Mouse (Mus musculus): Measurements from ENCODE around the gene Acvr1. TPM values are rescaled to one million over a fixed set of nuclear protein-coding genes. Genes with fewer than 3 reads are reported as not detected.

Gene Acvr1
- polyA plus RNA-seq, 1 experiment from 2014 or later = 7.5 TPM

- ATAC-seq (ENCODE audit: low FRiP score) = no peak
- H3K4me2 ChIP-seq (replicated peaks) = no peak overlapping the region
Observed at GRCm38 (mm10) chr2:58457488-58457865, 109.5 kb downstream of the Acvr1 start.

GRCm38 (mm10) chr2:58456843-58457487, 110.0 kb downstream of the Acvr1 start:
- WGBS = 92% methylated on average over 8 of the region's 8 CpGs
- Histone ChIP-seq H3K9me3 (ENCODE audit: control insufficient read depth, low read length) (no peaks in the 10 kb centered on the region), H3K9ac (no peak overlapping the region), H3K27ac (no peak overlapping the region), H3K36me3 (replicated peaks; ENCODE audit: control insufficient read depth, insufficient read depth) (peaks cover 36% of the 10 kb centered on the region), H3K27me3 (ENCODE audit: control insufficient read depth, insufficient read depth, low read length) (no peaks in the 10 kb centered on the region), H3K4me1 (replicated peaks; ENCODE audit: control insufficient read depth, insufficient read depth, low read length) (no peaks in the 10 kb centered on the region), H3K4me3 (replicated peaks; ENCODE audit: low read length) (no peak overlapping the region), H3K4me2 (replicated peaks) (no peak overlapping the region)
- DNase-seq (ENCODE audit: low spot score) (no peak), ATAC-seq (ENCODE audit: low FRiP score) (no peak)

More at GRCm38 (mm10) chr2:58457488-58457865, 109.5 kb downstream of the Acvr1 start:
- no peak for DNase-seq (ENCODE audit: low spot score)
- H3K9ac ChIP-seq = no peak overlapping the region
- H3K36me3 ChIP-seq (replicated peaks; ENCODE audit: control insufficient read depth, insufficient read depth) = peaks cover 41% of the 10 kb centered on the region
- H3K4me1 ChIP-seq (replicated peaks; ENCODE audit: control insufficient read depth, insufficient read depth, low read length) = no peaks in the 10 kb centered on the region
- H3K9me3 ChIP-seq (ENCODE audit: control insufficient read depth, low read length) = no peaks in the 10 kb centered on the region
- no peak overlapping the region for H3K27ac ChIP-seq
- no peaks in the 10 kb centered on the region for H3K27me3 ChIP-seq (ENCODE audit: control insufficient read depth, insufficient read depth, low read length)
- H3K4me3 ChIP-seq (replicated peaks; ENCODE audit: low read length) = no peak overlapping the region
- WGBS = 94% methylated on average over 5 of the region's 5 CpGs

DNA sequence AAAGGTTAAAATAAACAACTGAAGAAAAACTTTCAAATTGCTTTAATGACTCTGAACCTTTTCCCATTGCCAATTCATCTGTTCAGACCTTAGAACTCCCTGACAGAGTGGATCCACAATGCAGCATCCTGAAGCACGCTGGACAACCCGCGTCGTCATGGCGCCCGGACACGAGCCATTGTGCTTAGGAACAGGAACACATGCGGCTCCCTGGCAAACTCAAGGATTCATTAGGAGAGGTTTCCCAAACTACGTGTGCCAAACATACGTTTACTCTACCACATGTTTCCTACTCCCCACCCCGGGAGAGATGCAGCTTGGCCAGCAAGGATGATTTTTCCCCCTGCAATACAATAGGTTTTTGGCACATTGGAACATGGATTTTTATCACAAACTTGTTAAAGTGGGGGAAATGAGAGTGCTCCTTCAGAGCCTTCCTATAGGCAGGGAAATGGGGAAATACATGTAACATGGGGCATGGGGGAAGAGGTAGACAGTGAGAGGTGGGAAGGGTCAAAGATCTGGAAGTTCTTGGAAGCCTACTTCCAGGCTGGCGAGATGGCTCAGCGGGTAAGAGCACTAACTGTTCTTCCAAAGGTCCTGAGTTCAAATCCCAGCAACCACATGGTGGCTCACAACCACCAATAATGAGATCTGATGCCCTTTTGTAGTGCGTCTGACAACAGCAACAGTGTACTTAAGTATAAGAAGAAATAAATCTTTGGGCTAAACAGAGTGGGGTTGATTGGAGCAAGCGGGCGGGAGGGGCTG, 112.7 kb downstream of the Acvr1 start:
- Histone ChIP-seq H3K9ac (no peak overlapping the region), H3K9me3 (ENCODE audit: control insufficient read depth, low read length) (no peaks in the 10 kb centered on the region), H3K36me3 (replicated peaks; ENCODE audit: control insufficient read depth, insufficient read depth) (peaks cover 23% of the 10 kb centered on the region), H3K4me2 (replicated peaks) (no peak overlapping the region), H3K27ac (no peak overlapping the region), H3K4me1 (replicated peaks; ENCODE audit: control insufficient read depth, insufficient read depth, low read length) (no peaks in the 10 kb centered on the region), H3K27me3 (ENCODE audit: control insufficient read depth, insufficient read depth, low read length) (no peaks in the 10 kb centered on the region), H3K4me3 (replicated peaks; ENCODE audit: low read length) (no peak overlapping the region)
- ATAC-seq (ENCODE audit: low FRiP score) = no peak
- 84% methylated on average over 16 of the region's 16 CpGs for WGBS
- DNase-seq (ENCODE audit: low spot score) = no peak

GRCm38 (mm10) chr2:58447001-58447400, 120.0 kb downstream of the Acvr1 start:
- Histone ChIP-seq H3K4me2 (replicated peaks) (no peak overlapping the region), H3K4me1 (replicated peaks; ENCODE audit: control insufficient read depth, insufficient read depth, low read length) (no peaks in the 10 kb centered on the region), H3K27me3 (ENCODE audit: control insufficient read depth, insufficient read depth, low read length) (no peaks in the 10 kb centered on the region), H3K36me3 (replicated peaks; ENCODE audit: control insufficient read depth, insufficient read depth) (peaks cover 21% of the 10 kb centered on the region), H3K9me3 (ENCODE audit: control insufficient read depth, low read length) (no peaks in the 10 kb centered on the region), H3K4me3 (replicated peaks; ENCODE audit: low read length) (no peak overlapping the region), H3K27ac (no peak overlapping the region), H3K9ac (no peak overlapping the region)
- 93% methylated on average over 15 of the region's 15 CpGs for WGBS
- DNase-seq (ENCODE audit: low spot score) (no peak), ATAC-seq (ENCODE audit: low FRiP score) (no peak)

DNA sequence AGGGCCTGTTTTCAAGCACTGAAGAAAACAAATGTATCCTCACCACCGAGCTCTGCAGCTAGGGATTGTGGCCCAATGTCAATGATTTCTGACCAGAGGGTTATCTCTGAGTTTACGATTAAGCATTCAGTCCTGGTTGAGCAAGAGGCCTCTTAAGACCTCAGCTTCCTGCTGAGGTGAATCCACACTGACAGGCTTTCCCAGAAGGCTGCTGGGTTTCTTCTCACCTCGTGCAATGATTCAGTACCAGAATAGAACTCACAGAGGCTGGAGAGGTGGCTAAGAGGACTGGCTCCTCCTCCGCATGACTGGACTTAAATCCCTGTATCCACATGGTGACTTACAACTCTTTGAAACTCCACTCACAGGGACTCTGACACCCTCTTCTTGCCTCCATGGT, 123.8 kb downstream of the Acvr1 start:
- Histone ChIP-seq H3K27ac (no peak overlapping the region), H3K36me3 (replicated peaks; ENCODE audit: control insufficient read depth, insufficient read depth) (peaks cover 30% of the 10 kb centered on the region), H3K4me3 (replicated peaks; ENCODE audit: low read length) (no peak overlapping the region), H3K27me3 (ENCODE audit: control insufficient read depth, insufficient read depth, low read length) (no peaks in the 10 kb centered on the region), H3K9me3 (ENCODE audit: control insufficient read depth, low read length) (no peaks in the 10 kb centered on the region), H3K4me1 (replicated peaks; ENCODE audit: control insufficient read depth, insufficient read depth, low read length) (no peaks in the 10 kb centered on the region), H3K4me2 (replicated peaks) (no peak overlapping the region), H3K9ac (no peak overlapping the region)
- ATAC-seq (ENCODE audit: low FRiP score) (no peak), DNase-seq (ENCODE audit: low spot score) (no peak)
- 83% methylated on average over 4 of the region's 4 CpGs for WGBS

- Histone ChIP-seq H3K9me3 (ENCODE audit: control insufficient read depth, low read length) (no peaks in the 10 kb centered on the region), H3K36me3 (replicated peaks; ENCODE audit: control insufficient read depth, insufficient read depth) (peaks cover 10% of the 10 kb centered on the region; the same call in 1 of the 2 replicates), H3K4me3 (replicated peaks; ENCODE audit: low read length) (no peak overlapping the region), H3K4me1 (replicated peaks; ENCODE audit: control insufficient read depth, insufficient read depth, low read length) (no peaks in the 10 kb centered on the region), H3K4me2 (replicated peaks) (no peak overlapping the region), H3K27me3 (ENCODE audit: control insufficient read depth, insufficient read depth, low read length) (no peaks in the 10 kb centered on the region), H3K27ac (no peak overlapping the region), H3K9ac (no peak overlapping the region)
- no peak for ATAC-seq (ENCODE audit: low FRiP score)
- WGBS = 70% methylated on average over 3 of the region's 3 CpGs
- DNase-seq (ENCODE audit: low spot score) = no peak
Observed at GRCm38 (mm10) chr2:58436911-58437310, 130.0 kb downstream of the Acvr1 start.

- peaks cover 10% of the 10 kb centered on the region; the same call in 1 of the 2 replicates for H3K36me3 ChIP-seq (replicated peaks; ENCODE audit: control insufficient read depth, insufficient read depth)
- no peaks in the 10 kb centered on the region for H3K4me1 ChIP-seq (replicated peaks; ENCODE audit: control insufficient read depth, insufficient read depth, low read length)
- 85% methylated on average over 13 of the region's 13 CpGs for WGBS
- ATAC-seq (ENCODE audit: low FRiP score) (no peak), DNase-seq (ENCODE audit: low spot score) (no peak)
- no peaks in the 10 kb centered on the region for H3K27me3 ChIP-seq (ENCODE audit: control insufficient read depth, insufficient read depth, low read length)
- no peak overlapping the region for H3K4me2 ChIP-seq (replicated peaks)
- H3K4me3 ChIP-seq (replicated peaks; ENCODE audit: low read length) = no peak overlapping the region
- H3K9me3 ChIP-seq (ENCODE audit: control insufficient read depth, low read length) = no peaks in the 10 kb centered on the region
- no peak overlapping the region for H3K9ac ChIP-seq
- no peak overlapping the region for H3K27ac ChIP-seq
Observed at GRCm38 (mm10) chr2:58435507-58435906, 131.4 kb downstream of the Acvr1 start.

DNA sequence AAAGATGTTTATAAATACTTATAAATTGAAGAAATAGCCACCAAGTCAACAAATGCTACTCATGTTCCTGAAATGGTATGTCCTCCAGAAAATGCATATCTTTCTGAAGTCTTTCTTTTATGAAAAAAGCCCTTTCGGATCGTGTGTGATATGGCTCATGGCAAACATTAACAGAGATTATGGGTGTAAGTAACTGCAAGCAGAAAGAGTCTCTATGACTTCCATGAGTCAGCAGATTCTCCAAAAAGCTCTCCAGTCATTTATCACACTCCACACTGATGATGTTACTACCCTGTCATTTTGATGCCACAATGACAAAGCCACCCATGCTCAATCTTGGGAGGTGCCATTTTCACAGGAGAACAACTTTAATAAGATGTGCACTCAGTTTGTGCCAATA, 132.5 kb downstream of the Acvr1 start:
- Histone ChIP-seq H3K4me2 (replicated peaks) (no peak overlapping the region), H3K9ac (no peak overlapping the region), H3K27ac (no peak overlapping the region), H3K9me3 (ENCODE audit: control insufficient read depth, low read length) (no peaks in the 10 kb centered on the region), H3K27me3 (ENCODE audit: control insufficient read depth, insufficient read depth, low read length) (no peaks in the 10 kb centered on the region), H3K4me1 (replicated peaks; ENCODE audit: control insufficient read depth, insufficient read depth, low read length) (no peaks in the 10 kb centered on the region), H3K4me3 (replicated peaks; ENCODE audit: low read length) (no peak overlapping the region), H3K36me3 (replicated peaks; ENCODE audit: control insufficient read depth, insufficient read depth) (peaks cover 9% of the 10 kb centered on the region; the same call in 1 of the 2 replicates)
- ATAC-seq (ENCODE audit: low FRiP score) (no peak), DNase-seq (ENCODE audit: low spot score) (no peak)
- WGBS = 92% methylated on average over 2 of the region's 2 CpGs

- Histone ChIP-seq H3K4me2 (replicated peaks) (no peak overlapping the region), H3K4me1 (replicated peaks; ENCODE audit: control insufficient read depth, insufficient read depth, low read length) (no peaks in the 10 kb centered on the region), H3K36me3 (replicated peaks; ENCODE audit: control insufficient read depth, insufficient read depth) (no peaks in the 10 kb centered on the region; the same call in 1 of the 2 replicates), H3K9me3 (ENCODE audit: control insufficient read depth, low read length) (no peaks in the 10 kb centered on the region), H3K27me3 (ENCODE audit: control insufficient read depth, insufficient read depth, low read length) (no peaks in the 10 kb centered on the region), H3K9ac (no peak overlapping the region), H3K4me3 (replicated peaks; ENCODE audit: low read length) (no peak overlapping the region), H3K27ac (no peak overlapping the region)
- DNase-seq (ENCODE audit: low spot score) (no peak), ATAC-seq (ENCODE audit: low FRiP score) (no peak)
- WGBS = 94% methylated on average over 2 of the region's 2 CpGs
Observed at GRCm38 (mm10) chr2:58433317-58433716, 133.6 kb downstream of the Acvr1 start.
